Mouse (Mus musculus) lung, postnatal 0 days (tissue): ENCODE measurements at regions not wholly inside any gene's neighbourhood (a gene's known extent, or its start where the extent isn't known, plus 50 kb on each side); places are given as distances from the start of the nearest gene placed in this dataset.

ENCODE experiments used
- ATAC-seq: fragments of 200-750 bp; cut with Nextera tagmentation; 2 replicates; pipeline ENCODE4 v1.8.0; 2017; ENCODE audit warnings: moderate library complexity
- DNase-seq: peaks from one replicate; pipeline ENCODE4 v3.0.0-alpha.2; 2016; ENCODE audit warnings: low spot score
- H3K27ac ChIP-seq: fragments of 300-500 bp; sonication (generic); 2 replicates; pipeline ENCODE4 v1.5.1; 2014; ENCODE audit warnings: antibody characterized with exemption, mild to moderate bottlenecking, low read length, mixed read lengths
- H3K27me3 ChIP-seq: fragments of 300-500 bp; sonication (generic); replicated peaks from 2 replicates; pipeline ENCODE4 v1.6.1; 2014; ENCODE audit warnings: low read length, mixed read lengths; ENCODE audit not compliant: insufficient read depth
- H3K36me3 ChIP-seq: fragments of 300-500 bp; sonication (generic); 2 replicates; pipeline ENCODE4 v1.6.1; 2014; ENCODE audit warnings: low read length, mixed read lengths; ENCODE audit not compliant: insufficient read depth
- H3K4me1 ChIP-seq: fragments of 300-500 bp; sonication (generic); 2 replicates; pipeline ENCODE4 v1.6.1; 2014; ENCODE audit warnings: antibody characterized with exemption, low read depth, low read length, mixed read lengths; ENCODE audit not compliant: insufficient read depth
- H3K4me2 ChIP-seq: fragments of 300-500 bp; sonication (generic); replicated peaks from 2 replicates; pipeline ENCODE4 v1.6.1; 2014; ENCODE audit warnings: low read depth, mild to moderate bottlenecking, low read length, moderate library complexity, mixed read lengths
- H3K4me3 ChIP-seq: fragments of 300-500 bp; sonication (generic); 2 replicates; pipeline ENCODE4 v1.5.1; 2014; ENCODE audit warnings: low read depth, low read length
- H3K9ac ChIP-seq: fragments of 300-500 bp; sonication (generic); replicated peaks from 2 replicates; pipeline ENCODE4 v1.6.1; 2014; ENCODE audit warnings: low read depth, mild to moderate bottlenecking
- H3K9me3 ChIP-seq: fragments of 300-500 bp; sonication (generic); 2 replicates; pipeline ENCODE4 v1.6.1; 2016; ENCODE audit warnings: low read length, mixed read lengths
- CTCF ChIP-seq: IDR thresholded peaks from 2 replicates; pipeline ENCODE4 v1.5.1; 2016; ENCODE audit warnings: antibody characterized with exemption, mild to moderate bottlenecking
- EP300 ChIP-seq: IDR thresholded peaks from 2 replicates; pipeline ENCODE4 v1.6.1; 2016; ENCODE audit warnings: antibody characterized with exemption, mild to moderate bottlenecking, control low read depth
- WGBS: fragments of 180-500 bp; shearing (Covaris S2); extraction: QIAGEN DNeasy Blood & Tissue Kit; methylation state at CpG from one replicate; pipeline ENCODE4 v1.1.7; 2014; 5-methylcytosine and 5-hydroxymethylcytosine counted together

DNA sequence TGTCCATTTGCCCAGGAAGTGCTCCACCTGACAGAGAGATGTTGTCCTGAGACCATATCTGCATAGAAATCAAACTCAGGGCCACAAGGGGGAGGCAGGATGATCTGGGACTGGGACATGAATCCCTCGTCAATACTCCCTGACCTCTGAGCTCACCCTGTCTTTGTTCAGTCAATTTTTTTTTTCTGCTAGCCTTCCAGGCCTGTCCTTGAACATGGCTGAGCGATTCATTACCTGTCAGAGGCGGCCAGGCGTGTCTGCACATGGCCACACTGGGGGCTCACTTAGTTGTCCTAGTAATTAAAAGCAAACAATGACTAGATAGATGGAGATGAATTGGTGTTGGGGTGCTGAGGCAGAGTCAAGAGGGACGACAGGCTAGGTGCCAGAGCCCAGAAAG lies 162.6 kb downstream of the 9530068E07Rik start:
- WGBS = 64% methylated on average over 5 of the region's 5 CpGs

DNA sequence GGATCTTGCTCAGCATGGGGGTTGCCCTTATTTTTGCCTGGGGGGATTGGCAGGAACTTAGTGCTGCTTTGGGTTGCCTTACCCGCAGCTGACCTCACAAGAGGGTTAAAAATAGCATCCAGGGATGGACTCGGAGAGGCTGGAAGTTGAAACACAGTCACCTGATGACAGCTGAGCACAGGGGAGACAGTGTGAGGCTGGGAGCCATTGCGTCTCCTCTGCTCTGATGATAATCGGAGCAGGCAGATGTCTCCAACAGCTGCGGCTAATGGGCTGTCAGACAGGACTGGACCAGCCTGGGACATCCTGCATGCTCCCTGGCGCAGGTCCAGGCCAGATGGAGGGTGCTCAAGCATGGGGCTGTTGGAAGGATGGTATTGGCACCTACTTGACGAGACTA lies 165.1 kb downstream of the 9530068E07Rik start:
- no peaks in the 10 kb centered on the region for H3K9me3 ChIP-seq
- no peak overlapping the region for H3K27ac ChIP-seq
- no peaks in the 10 kb centered on the region for H3K36me3 ChIP-seq
- no peaks in the 10 kb centered on the region; the same call in 1 of the 2 replicates for H3K4me1 ChIP-seq
- TF ChIP-seq EP300 (no peak), CTCF (no peak)
- H3K9ac ChIP-seq = no peak overlapping the region
- H3K27me3 ChIP-seq = no peaks in the 10 kb centered on the region
- DNase-seq (peak; percentile 43), ATAC-seq (peak; percentile 46; the same call in 1 of the 2 replicates)
- no peak overlapping the region for H3K4me3 ChIP-seq
- no peak overlapping the region for H3K4me2 ChIP-seq
- WGBS = 32% methylated on average over 7 of the region's 7 CpGs

More for the DNA sequence above, 162.6 kb downstream of the 9530068E07Rik start:
- Histone ChIP-seq H3K9me3 (no peaks in the 10 kb centered on the region), H3K9ac (no peak overlapping the region), H3K4me3 (no peak overlapping the region), H3K27ac (no peak overlapping the region), H3K4me1 (no peaks in the 10 kb centered on the region), H3K36me3 (no peaks in the 10 kb centered on the region), H3K4me2 (no peak overlapping the region), H3K27me3 (no peaks in the 10 kb centered on the region)
- DNase-seq = no peak
- no peak for ATAC-seq
- TF ChIP-seq CTCF = no peak
- no peak for TF ChIP-seq EP300

DNA sequence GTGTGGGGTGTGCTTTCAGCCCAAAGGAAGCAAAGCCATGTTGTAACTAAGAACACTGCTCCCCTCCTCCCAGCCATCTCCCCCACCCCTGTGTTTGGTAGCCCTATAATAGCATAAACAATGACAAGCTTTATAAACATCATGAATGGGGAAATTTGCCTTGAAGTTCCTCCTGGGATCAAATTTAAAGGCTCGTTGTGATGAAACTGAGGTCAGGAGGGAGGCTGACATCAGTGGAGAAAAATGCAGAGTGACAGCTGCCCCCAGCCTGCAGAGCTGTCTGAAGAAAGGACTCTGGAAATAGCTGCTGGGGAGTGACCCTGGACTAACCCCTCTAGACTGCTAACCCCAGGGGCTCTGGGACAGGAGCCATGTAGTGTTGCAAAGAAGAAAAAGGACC lies 169.2 kb downstream of the 9530068E07Rik start:
- Histone ChIP-seq H3K4me2 (no peak overlapping the region), H3K36me3 (no peaks in the 10 kb centered on the region), H3K27me3 (no peaks in the 10 kb centered on the region), H3K4me3 (no peak overlapping the region), H3K27ac (no peak overlapping the region), H3K9me3 (no peaks in the 10 kb centered on the region), H3K9ac (no peak overlapping the region), H3K4me1 (no peaks in the 10 kb centered on the region; the same call in 1 of the 2 replicates)
- no peak for TF ChIP-seq CTCF
- peak; percentile 67 for TF ChIP-seq EP300
- WGBS = 4% methylated on average over 1 of the region's 1 CpGs
- DNase-seq (peak; percentile 90), ATAC-seq (peak; percentile 88)

DNA sequence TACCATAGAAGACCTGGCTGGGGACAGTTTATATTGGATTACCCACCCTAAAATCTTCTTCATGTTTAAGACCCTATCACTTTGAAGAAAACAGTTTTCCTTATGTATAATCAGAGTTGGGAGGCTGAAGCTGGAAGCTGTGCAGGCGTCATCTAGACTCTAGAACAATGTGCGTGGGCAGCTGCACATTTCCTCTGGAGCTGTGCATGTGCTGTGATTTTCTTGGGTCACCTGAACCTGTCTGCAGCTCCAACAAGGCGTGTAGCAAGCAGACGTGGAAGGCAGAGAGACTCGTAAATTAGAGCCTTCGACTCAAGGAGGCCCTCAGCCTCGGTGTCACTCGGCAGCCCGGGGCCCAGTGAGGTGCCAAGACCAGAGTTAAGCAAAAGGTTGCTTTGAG lies 169.8 kb downstream of the 9530068E07Rik start:
- WGBS = 54% methylated on average over 9 of the region's 9 CpGs
- no peak for ATAC-seq
- DNase-seq = no peak
- no peaks in the 10 kb centered on the region; the same call in 1 of the 2 replicates for H3K4me1 ChIP-seq
- TF ChIP-seq EP300 = no peak
- no peak for TF ChIP-seq CTCF
- H3K4me2 ChIP-seq = no peak overlapping the region
- H3K27me3 ChIP-seq = no peaks in the 10 kb centered on the region
- H3K36me3 ChIP-seq = no peaks in the 10 kb centered on the region
- no peak overlapping the region for H3K9ac ChIP-seq
- no peak overlapping the region for H3K27ac ChIP-seq
- no peak overlapping the region for H3K4me3 ChIP-seq
- no peaks in the 10 kb centered on the region for H3K9me3 ChIP-seq

DNA sequence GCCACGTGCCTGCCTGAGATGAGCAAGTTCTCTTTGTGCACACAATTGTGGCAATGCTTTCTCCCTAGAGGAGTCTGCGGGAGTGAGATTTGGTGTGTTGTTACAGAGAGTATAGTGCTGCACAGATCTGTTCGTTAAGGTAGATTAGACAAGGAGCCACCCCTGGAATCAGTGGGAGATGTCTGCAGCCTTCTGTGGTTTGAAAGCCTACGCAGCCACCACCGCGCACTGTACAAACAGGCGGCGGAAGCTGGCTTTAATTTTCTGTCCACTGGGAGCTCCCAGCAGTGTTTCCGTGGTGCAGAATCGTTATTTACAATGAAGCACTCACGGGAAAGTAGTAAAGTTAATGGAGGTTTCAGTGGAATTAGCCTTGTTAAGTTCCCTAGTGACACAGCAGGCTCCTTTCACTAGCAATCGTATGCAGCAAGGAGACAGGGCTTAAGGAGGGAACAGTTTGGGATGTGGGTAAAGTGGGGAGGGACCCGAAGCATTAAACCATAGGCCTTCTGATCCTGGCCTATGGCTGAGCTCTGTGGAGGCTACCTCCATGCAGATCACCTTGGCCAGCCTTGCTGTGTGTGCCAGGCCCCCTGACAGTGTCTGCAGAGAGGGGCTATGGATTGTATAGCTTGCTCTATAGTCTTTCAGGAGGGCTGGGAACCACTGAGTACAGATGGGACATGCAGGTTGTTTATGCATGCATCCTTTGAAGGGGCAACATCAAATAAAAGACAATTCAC lies 171.9 kb downstream of the 9530068E07Rik start:
- H3K4me3 ChIP-seq = no peak overlapping the region
- no peak overlapping the region for H3K27ac ChIP-seq
- no peaks in the 10 kb centered on the region for H3K36me3 ChIP-seq
- H3K4me1 ChIP-seq = no peaks in the 10 kb centered on the region; the same call in 1 of the 2 replicates
- no peaks in the 10 kb centered on the region for H3K27me3 ChIP-seq
- 79% methylated on average over 13 of the region's 13 CpGs for WGBS
- H3K4me2 ChIP-seq = no peak overlapping the region
- no peak for TF ChIP-seq CTCF
- TF ChIP-seq EP300 = no peak
- ATAC-seq (no peak), DNase-seq (no peak)
- H3K9me3 ChIP-seq = no peaks in the 10 kb centered on the region
- H3K9ac ChIP-seq = no peak overlapping the region

DNA sequence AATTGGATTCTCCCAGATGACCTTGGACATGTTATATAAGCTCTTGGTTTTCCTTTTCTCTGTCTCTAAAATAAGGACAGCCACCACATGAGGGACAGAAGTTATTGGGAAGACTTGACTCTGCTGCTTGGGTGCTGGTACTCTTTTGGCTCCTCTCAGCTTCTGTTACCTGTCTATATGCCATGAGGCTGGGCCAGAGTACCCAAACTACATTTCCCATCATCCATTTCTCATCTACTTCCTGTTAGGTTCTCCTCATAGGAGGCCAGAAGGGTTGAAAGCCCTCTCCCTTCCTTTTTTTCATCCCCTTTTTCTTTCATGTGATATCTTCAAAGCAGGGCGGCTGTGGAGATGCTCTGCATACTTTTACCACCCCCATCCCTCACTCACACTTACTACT lies 172.6 kb downstream of the 9530068E07Rik start:
- Histone ChIP-seq H3K27me3 (no peaks in the 10 kb centered on the region), H3K4me2 (no peak overlapping the region), H3K4me3 (no peak overlapping the region), H3K36me3 (no peaks in the 10 kb centered on the region), H3K9ac (no peak overlapping the region), H3K27ac (no peak overlapping the region), H3K4me1 (no peaks in the 10 kb centered on the region; the same call in 1 of the 2 replicates), H3K9me3 (no peaks in the 10 kb centered on the region)
- ATAC-seq (no peak), DNase-seq (no peak)
- 56% methylated on average over 1 of the region's 1 CpGs for WGBS
- TF ChIP-seq CTCF = no peak
- no peak for TF ChIP-seq EP300
